Mouse (Mus musculus) kidney, adult 18-20 months (tissue): ENCODE results near the gene Xlr.
"Not testable (repeated sequence)": the region's sequence is repeated elsewhere in the genome, so short reads cannot be mapped to it uniquely, and the experiment has no call there.

Experiments
- DNase-seq: peaks from one replicate; pipeline ENCODE4 v3.0.0; 2021

Gene Xlr

GRCm38 (mm10) chrX:53797519-53797918, at the start of gene Xlr:
Gene Xlr (minus strand): TSS chrX:53797706.
- not testable (repeated sequence) for DNase-seq

- DNase-seq: no peak
Measured at GRCm38 (mm10) chrX:53799074-53799473, 1.6 kb upstream of the Xlr start.

- no peak for DNase-seq
Measured at GRCm38 (mm10) chrX:53776276-53776675, 21.2 kb downstream of the Xlr start, which contains the start of gene Zfp36l3. Gene Zfp36l3 (minus strand): TSS chrX:53776394.

- DNase-seq: no peak
Measured at GRCm38 (mm10) chrX:53757736-53758135, 39.8 kb downstream of the Xlr start, which contains the start of gene 1700013H16Rik. Gene 1700013H16Rik (minus strand): TSS chrX:53757831.

- no peak for DNase-seq
Measured at GRCm38 (mm10) chrX:53752851-53753250, 44.7 kb downstream of the Xlr start.

- no peak for DNase-seq
Measured at GRCm38 (mm10) chrX:53728967-53729366, 68.5 kb downstream of the Xlr start.
